Mouse (Mus musculus) liver, embryonic 14.5 days (tissue): Measurements from ENCODE around the gene Gm28053. TPM values are rescaled to one million over a fixed set of nuclear protein-coding genes. Genes with fewer than 3 reads are reported as not detected.

ENCODE experiments used
- ATAC-seq: fragments of 200-750 bp; cut with Nextera tagmentation; 2 replicates; pipeline ENCODE4 v1.8.0; 2017; ENCODE audit warnings: moderate number of reproducible peaks, mild to moderate bottlenecking, moderate library complexity; ENCODE audit not compliant: insufficient read depth
- DNase-seq, 3 experiments: peaks; one replicate each; pipeline ENCODE4 v3.0.0-alpha.2; 2012 to 2013; ENCODE audit warnings: low read depth in 3 of 3, low spot score in 3 of 3
- H3K27ac ChIP-seq: fragments of 300-500 bp; sonication (generic); 2 replicates; pipeline ENCODE4 v1.5.1; 2014; ENCODE audit warnings: moderate library complexity, mild to moderate bottlenecking, control low read depth, inconsistent platforms
- H3K27me3 ChIP-seq: fragments of 300-500 bp; sonication (generic); 2 replicates; pipeline ENCODE4 v1.6.1; 2014; ENCODE audit warnings: mild to moderate bottlenecking, low read length, moderate library complexity; ENCODE audit not compliant: control insufficient read depth, insufficient read depth
- H3K36me3 ChIP-seq: fragments of 300-500 bp; sonication (generic); replicated peaks from 2 replicates; pipeline ENCODE4 v1.6.1; 2014; ENCODE audit warnings: low read depth; ENCODE audit not compliant: control insufficient read depth, insufficient read depth
- H3K4me1 ChIP-seq, 2 experiments: fragments of 200-500 bp in 1 of 2; fragments of 300-500 bp in 1 of 2; sonication (generic) in 1 of 2; replicated peaks; 2 replicates each; pipeline ENCODE4 v1.6.1; 2012 to 2014; ENCODE audit warnings: antibody characterized with exemption in 1 of 2, inconsistent platforms in 1 of 2, low read length in 1 of 2; ENCODE audit not compliant: control insufficient read depth in 2 of 2, insufficient read depth in 2 of 2
- H3K4me2 ChIP-seq: fragments of 300-500 bp; sonication (generic); 2 replicates; pipeline ENCODE4 v1.6.1; 2014; ENCODE audit warnings: low read depth, mild to moderate bottlenecking, control low read depth, moderate library complexity
- H3K4me3 ChIP-seq, 2 experiments: fragments of 200-500 bp in 1 of 2; fragments of 300-500 bp in 1 of 2; sonication (generic) in 1 of 2; 2 replicates each; pipeline ENCODE4 v1.5.1; 2012 to 2014; ENCODE audit warnings: low read depth in 2 of 2, low read length in 2 of 2, mild to moderate bottlenecking in 2 of 2, control low read depth in 1 of 2, inconsistent platforms in 1 of 2, moderate library complexity in 1 of 2; ENCODE audit not compliant: insufficient read depth in 1 of 2
- H3K9ac ChIP-seq: fragments of 300-500 bp; sonication (generic); replicated peaks from 2 replicates; pipeline ENCODE4 v1.6.1; 2014; ENCODE audit warnings: mild to moderate bottlenecking, control low read depth, moderate library complexity
- H3K9me3 ChIP-seq: fragments of 300-500 bp; sonication (generic); 2 replicates; pipeline ENCODE4 v1.6.1; 2016; ENCODE audit warnings: low read length, mixed read lengths; ENCODE audit not compliant: control insufficient read depth
- CTCF ChIP-seq: IDR thresholded peaks from 2 replicates; pipeline ENCODE4 v1.5.1; 2016; ENCODE audit warnings: antibody characterized with exemption, low read depth, control low read depth
- EP300 ChIP-seq: IDR thresholded peaks from 2 replicates; pipeline ENCODE4 v1.6.1; 2016; ENCODE audit warnings: antibody characterized with exemption, low read depth
- WGBS: fragments of 180-500 bp; shearing (Covaris S2); extraction: QIAGEN DNeasy Blood & Tissue Kit; methylation state at CpG from one replicate; pipeline ENCODE4 v1.1.7; 2014; ENCODE audit not compliant: insufficient replicate concordance; 5-methylcytosine and 5-hydroxymethylcytosine counted together
- polyA plus RNA-seq, 2 experiments: library from polyadenylated mRNA; depleted of rRNA in 1 of 2; stranded (reverse) in 1 of 2; unstranded in 1 of 2; fragments of >200 nt; fragmentation: Nextera tagmentation in 1 of 2; extraction: Ambion mirVana in 1 of 2; gene quantifications; 2 replicates each; pipeline versions ENCODE4 v1.2.1 to v1.2.3; 2012 to 2014

Gene Gm28053
- polyA plus RNA-seq, 2 experiments: 0.39 to 0.48 TPM

DNA sequence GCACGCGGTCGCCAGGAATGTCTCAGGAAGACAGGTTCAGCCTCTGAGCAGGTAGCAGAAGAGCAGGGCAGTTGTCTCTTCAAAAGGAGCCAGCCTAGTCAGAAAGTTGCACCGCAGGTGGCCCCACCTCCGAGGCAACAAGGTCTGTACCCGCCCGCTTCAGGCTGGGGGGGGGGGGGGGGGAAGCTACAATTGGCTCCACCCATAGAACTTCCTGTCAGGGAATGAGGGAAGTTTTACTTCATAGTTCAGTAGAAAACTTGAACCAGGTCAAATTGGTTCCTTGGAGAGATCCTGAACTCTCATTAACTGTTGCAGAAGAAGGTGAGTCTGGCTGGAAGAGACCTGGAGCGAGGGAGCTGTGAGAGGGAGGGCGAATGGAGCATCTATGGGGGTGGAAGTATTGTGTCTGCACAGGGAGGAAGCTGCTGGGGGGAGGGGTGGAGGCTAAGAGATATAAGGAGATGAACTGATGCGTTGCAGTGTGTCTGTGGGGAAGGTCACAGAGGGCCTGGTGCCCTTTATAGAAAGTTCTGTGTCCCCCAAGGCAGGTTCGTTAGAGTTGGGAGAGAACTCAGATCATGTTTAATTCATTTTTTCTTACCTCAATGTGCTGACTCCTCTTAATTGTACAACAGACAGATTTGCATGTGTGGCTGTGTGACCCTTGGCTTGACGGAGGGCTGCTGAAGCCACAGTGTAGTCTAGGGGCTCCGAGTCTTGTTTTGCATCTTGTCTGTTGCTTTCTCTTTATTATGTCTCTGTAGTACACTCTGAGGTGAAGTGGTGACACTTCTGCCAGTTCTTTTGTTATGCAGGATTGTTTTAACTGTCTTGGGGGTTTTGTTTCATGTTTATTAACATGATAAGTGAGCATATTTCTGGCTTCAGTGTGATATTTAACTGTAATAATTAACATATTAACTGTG, 42.2 kb upstream of the Gm28053 start, which contains the start of gene Gimap9:
Gimap9 (plus strand) TSS at position 199 of the 929 bp plus-strand sequence.
- H3K27ac ChIP-seq: no peak within 1 kb of the TSS
- peak within 1 kb of the TSS; percentile 66 for H3K4me2 ChIP-seq
- DNase-seq (peak in 2 of 3 experiments; percentile 45 to 49), ATAC-seq (peak; percentile 84)
- TF ChIP-seq CTCF: no peak
- TF ChIP-seq EP300: no peak
- peak within 1 kb of the TSS; percentile 46 for H3K9ac ChIP-seq
- no peaks in the 10 kb centered on the region for H3K36me3 ChIP-seq
- no peaks in the 10 kb centered on the region for H3K9me3 ChIP-seq
- WGBS: 5% methylated on average over 13 of the region's 13 CpGs
- peak within 1 kb of the TSS; percentile 56 to 89 for H3K4me3 ChIP-seq
- H3K4me1 ChIP-seq: peaks cover 0 to 18% of the 10 kb centered on the region in 2 experiments; a peak in 2 of 4 replicates
- no peaks in the 10 kb centered on the region for H3K27me3 ChIP-seq

DNA sequence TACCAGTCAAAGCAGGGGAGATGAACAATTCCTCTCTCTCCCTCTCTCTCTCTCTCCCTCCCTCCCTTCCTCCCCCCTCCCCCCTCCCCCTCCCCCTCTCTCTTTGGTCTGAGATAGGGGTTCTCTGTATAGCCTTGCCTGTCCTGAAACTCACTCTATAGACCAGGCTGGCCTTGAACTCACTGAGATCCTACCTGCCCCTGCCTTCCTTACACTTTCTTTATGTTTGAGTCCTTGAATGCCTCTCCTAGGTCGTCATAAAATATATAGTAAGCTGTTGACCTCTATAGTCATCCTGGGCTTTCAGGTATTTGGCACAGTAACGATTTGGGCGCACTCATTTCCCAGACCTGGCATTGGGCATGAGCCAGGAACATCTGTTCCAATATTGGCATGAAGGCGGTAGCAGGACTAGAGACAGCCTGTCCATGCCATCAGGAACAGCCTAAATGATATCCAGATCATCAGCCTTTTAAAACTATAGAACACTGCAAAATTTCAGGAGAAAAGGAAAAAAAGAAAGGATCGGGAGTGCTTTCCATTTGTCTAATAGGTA, 41.5 kb upstream of the Gm28053 start:
- H3K27me3 ChIP-seq: no peaks in the 10 kb centered on the region
- ATAC-seq: no peak
- no peaks in the 10 kb centered on the region for H3K9me3 ChIP-seq
- no peak overlapping the region for H3K27ac ChIP-seq
- DNase-seq: no peak
- no peak for TF ChIP-seq CTCF
- TF ChIP-seq EP300: no peak
- WGBS: 67% methylated on average over 5 of the region's 5 CpGs
- H3K36me3 ChIP-seq: no peaks in the 10 kb centered on the region
- H3K4me1 ChIP-seq: peaks cover 0 to 18% of the 10 kb centered on the region in 2 experiments; a peak in 2 of 4 replicates
- no peak overlapping the region for H3K9ac ChIP-seq
- peak overlapping the region; percentile 66 for H3K4me2 ChIP-seq
- H3K4me3 ChIP-seq: peak overlapping the region in 1 of 2 experiments; percentile 56; a peak in 2 of 4 replicates

GRCm38 (mm10) chr6:48677492-48678345, 40.7 kb upstream of the Gm28053 start:
- no peak overlapping the region for H3K4me3 ChIP-seq
- WGBS: 74% methylated on average over 17 of the region's 17 CpGs

GRCm38 (mm10) chr6:48678391-48678790, 40.0 kb upstream of the Gm28053 start:
- H3K9ac ChIP-seq: no peak overlapping the region
- H3K4me2 ChIP-seq: no peak overlapping the region
- DNase-seq (no peak), ATAC-seq (no peak)
- no peak overlapping the region for H3K4me3 ChIP-seq
- no peak overlapping the region for H3K27ac ChIP-seq
- no peaks in the 10 kb centered on the region for H3K27me3 ChIP-seq
- peaks cover 0 to 18% of the 10 kb centered on the region in 2 experiments; a peak in 2 of 4 replicates for H3K4me1 ChIP-seq
- TF ChIP-seq EP300: no peak
- TF ChIP-seq CTCF: no peak
- no peaks in the 10 kb centered on the region for H3K36me3 ChIP-seq
- 30% methylated on average over 4 of the region's 4 CpGs for WGBS
- H3K9me3 ChIP-seq: no peaks in the 10 kb centered on the region

More at GRCm38 (mm10) chr6:48677492-48678345, 40.7 kb upstream of the Gm28053 start:
- H3K9ac ChIP-seq: no peak overlapping the region
- DNase-seq (no peak), ATAC-seq (no peak)
- no peak overlapping the region; the same call in 1 of the 2 replicates for H3K4me2 ChIP-seq
- H3K9me3 ChIP-seq: no peaks in the 10 kb centered on the region
- TF ChIP-seq EP300 (no peak), CTCF (no peak)
- peaks cover 0 to 18% of the 10 kb centered on the region in 2 experiments; a peak in 2 of 4 replicates for H3K4me1 ChIP-seq
- no peak overlapping the region for H3K27ac ChIP-seq
- H3K36me3 ChIP-seq: no peaks in the 10 kb centered on the region
- no peaks in the 10 kb centered on the region for H3K27me3 ChIP-seq
